Mouse (Mus musculus): Measurements from ENCODE around the gene Ltc4s. TPM values are rescaled to one million over a fixed set of nuclear protein-coding genes. Genes with fewer than 3 reads are reported as not detected.
A peak's percentile ranks its signal among the peaks of the same experiment; 100 is the strongest.

Ltc4s gene
- polyA plus RNA-seq (2012; rRNA removed): 25.7 and 36.3 TPM in 2 replicates

GRCm38 (mm10) chr11:50238324-50238723, at the start of gene Ltc4s:
Ltc4s (minus strand) TSS chr11:50238616.
- DNase-seq (ENCODE audit: low read depth, low spot score): no peak
- WGBS: 41% methylated on average over 10 of the region's 10 CpGs

GRCm38 (mm10) chr11:50286428-50286827, 48.0 kb upstream of the Ltc4s start:
- 68% methylated on average over 1 of the region's 1 CpGs for WGBS

GRCm38 (mm10) chr11:50285696-50286095, 47.3 kb upstream of the Ltc4s start:
- 92% methylated on average over 7 of the region's 7 CpGs for WGBS
- DNase-seq (ENCODE audit: low read depth, low spot score): no peak

More at GRCm38 (mm10) chr11:50286428-50286827, 48.0 kb upstream of the Ltc4s start:
- DNase-seq (ENCODE audit: low read depth, low spot score): no peak

GRCm38 (mm10) chr11:50285263-50285662, 46.8 kb upstream of the Ltc4s start:
- DNase-seq (ENCODE audit: low read depth, low spot score): no peak
- WGBS: 86% methylated on average over 5 of the region's 5 CpGs

GRCm38 (mm10) chr11:50280053-50280452, 41.6 kb upstream of the Ltc4s start:
- DNase-seq (ENCODE audit: low read depth, low spot score): no peak
- whole genome bisulfite sequencing: 86% methylated on average over 1 of the region's 1 CpGs

- 50% methylated on average over 4 of the region's 4 CpGs for WGBS
- no peak for DNase-seq (ENCODE audit: low read depth, low spot score)
Measured at GRCm38 (mm10) chr11:50279005-50279404, 40.6 kb upstream of the Ltc4s start.

GRCm38 (mm10) chr11:50277706-50278105, 39.3 kb upstream of the Ltc4s start:
- 91% methylated on average over 6 of the region's 6 CpGs for WGBS
- DNase-seq (ENCODE audit: low read depth, low spot score): no peak

- no peak for DNase-seq (ENCODE audit: low read depth, low spot score)
Measured at GRCm38 (mm10) chr11:50277025-50277424, 38.6 kb upstream of the Ltc4s start.

GRCm38 (mm10) chr11:50275568-50276151, 37.2 kb upstream of the Ltc4s start:
- no peak for DNase-seq (ENCODE audit: low read depth, low spot score)
- 44% methylated on average over 5 of the region's 5 CpGs for WGBS

- no peak for DNase-seq (ENCODE audit: low read depth, low spot score)
- WGBS: 51% methylated on average over 2 of the region's 2 CpGs
Measured at GRCm38 (mm10) chr11:50275077-50275476, 36.7 kb upstream of the Ltc4s start.

GRCm38 (mm10) chr11:50272819-50273218, 34.4 kb upstream of the Ltc4s start:
- WGBS: 86% methylated on average over 2 of the region's 2 CpGs
- DNase-seq (ENCODE audit: low read depth, low spot score): no peak

GRCm38 (mm10) chr11:50269885-50270284, 31.5 kb upstream of the Ltc4s start:
- no peak for DNase-seq (ENCODE audit: low read depth, low spot score)
- WGBS: 97% methylated on average over 1 of the region's 1 CpGs

- 77% methylated on average over 2 of the region's 2 CpGs for WGBS
- no peak for DNase-seq (ENCODE audit: low read depth, low spot score)
Measured at GRCm38 (mm10) chr11:50269163-50269562, 30.7 kb upstream of the Ltc4s start.

GRCm38 (mm10) chr11:50266997-50267396, 28.6 kb upstream of the Ltc4s start:
- peak; percentile 16 for DNase-seq (ENCODE audit: low read depth, low spot score)
- WGBS: 91% methylated on average over 3 of the region's 3 CpGs

- no peak for DNase-seq (ENCODE audit: low read depth, low spot score)
- 60% methylated on average over 8 of the region's 8 CpGs for WGBS
Measured at GRCm38 (mm10) chr11:50265931-50266330, 27.5 kb upstream of the Ltc4s start.

GRCm38 (mm10) chr11:50263198-50263597, 24.8 kb upstream of the Ltc4s start:
- no peak for DNase-seq (ENCODE audit: low read depth, low spot score)
- WGBS: 83% methylated on average over 3 of the region's 3 CpGs

GRCm38 (mm10) chr11:50262020-50262419, 23.6 kb upstream of the Ltc4s start:
- 70% methylated on average over 4 of the region's 4 CpGs for WGBS
- DNase-seq (ENCODE audit: low read depth, low spot score): no peak

- no peak for DNase-seq (ENCODE audit: low read depth, low spot score)
- 70% methylated on average over 7 of the region's 7 CpGs for WGBS
Measured at GRCm38 (mm10) chr11:50258310-50258709, 19.9 kb upstream of the Ltc4s start.

GRCm38 (mm10) chr11:50256615-50257014, 18.2 kb upstream of the Ltc4s start:
- no peak for DNase-seq (ENCODE audit: low read depth, low spot score)
- 71% methylated on average over 7 of the region's 7 CpGs for WGBS

- WGBS: 76% methylated on average over 12 of the region's 12 CpGs
- no peak for DNase-seq (ENCODE audit: low read depth, low spot score)
Measured at GRCm38 (mm10) chr11:50254010-50254580, 15.7 kb upstream of the Ltc4s start.

GRCm38 (mm10) chr11:50253393-50253792, 15.0 kb upstream of the Ltc4s start:
- 24% methylated on average over 1 of the region's 1 CpGs for WGBS
- no peak for DNase-seq (ENCODE audit: low read depth, low spot score)
